Mouse (Mus musculus): ENCODE data around the gene Figla. TPM values are rescaled to one million over a fixed set of nuclear protein-coding genes. Genes with fewer than 3 reads are reported as not detected.
"Not testable (repeated sequence)": the region's sequence is repeated elsewhere in the genome, so short reads cannot be mapped to it uniquely, and the experiment has no call there.

The Figla gene
- total RNA-seq (2015) (not detected in 2 replicates), total RNA-seq (2017) (not detected in 2 replicates)

DNA sequence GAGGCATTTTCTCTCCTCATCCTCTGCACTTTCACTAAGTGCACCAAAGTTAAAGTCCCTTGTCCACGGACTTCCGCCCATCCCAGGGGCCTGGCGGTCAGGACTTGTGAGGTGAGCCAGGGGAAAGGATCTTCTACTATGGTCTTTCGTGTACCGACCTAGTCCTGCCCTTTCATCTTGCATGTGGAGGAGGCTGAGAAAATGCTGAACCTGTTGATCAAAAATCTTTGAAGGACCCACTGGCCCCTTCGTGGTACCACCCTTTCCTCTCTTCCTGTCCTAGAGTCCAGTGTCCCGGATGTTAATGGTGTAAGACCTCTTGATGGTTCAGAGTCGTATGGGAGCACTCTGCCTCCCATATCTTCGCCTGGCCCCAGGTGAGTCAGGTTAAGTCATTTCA, at the start of gene Figla:
Gene Figla (plus strand): TSS at position 301 of the 400 bp plus-strand sequence.
- ATAC-seq (ENCODE audit: poor library complexity, severe bottlenecking) = no peak

GRCm38 (mm10) chr6:85966686-85967085, 49.3 kb upstream of the Figla start:
- ATAC-seq (ENCODE audit: poor library complexity, severe bottlenecking) = no peak

DNA sequence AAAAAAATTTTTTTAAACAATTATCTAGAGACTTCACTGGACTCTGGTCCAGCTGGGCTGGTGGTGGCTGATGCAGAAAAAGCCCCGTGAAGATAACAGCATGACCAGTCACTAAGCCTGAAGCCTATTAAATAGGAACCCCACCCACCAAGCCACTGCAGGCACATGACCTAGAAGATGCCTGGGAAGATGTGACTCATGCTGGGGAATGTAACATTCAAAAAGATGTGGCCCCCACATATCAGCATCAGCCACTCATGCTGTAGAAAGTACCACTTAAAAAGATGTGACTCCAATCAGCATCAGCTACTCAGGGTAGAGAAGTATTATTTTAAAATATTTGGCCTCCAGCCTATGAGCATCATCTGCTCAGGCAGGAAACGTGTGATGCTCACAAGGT, 46.1 kb upstream of the Figla start:
- no peak for ATAC-seq (ENCODE audit: poor library complexity, severe bottlenecking)

GRCm38 (mm10) chr6:85972699-85973098, 43.3 kb upstream of the Figla start:
- ATAC-seq (ENCODE audit: poor library complexity, severe bottlenecking) = no peak

DNA sequence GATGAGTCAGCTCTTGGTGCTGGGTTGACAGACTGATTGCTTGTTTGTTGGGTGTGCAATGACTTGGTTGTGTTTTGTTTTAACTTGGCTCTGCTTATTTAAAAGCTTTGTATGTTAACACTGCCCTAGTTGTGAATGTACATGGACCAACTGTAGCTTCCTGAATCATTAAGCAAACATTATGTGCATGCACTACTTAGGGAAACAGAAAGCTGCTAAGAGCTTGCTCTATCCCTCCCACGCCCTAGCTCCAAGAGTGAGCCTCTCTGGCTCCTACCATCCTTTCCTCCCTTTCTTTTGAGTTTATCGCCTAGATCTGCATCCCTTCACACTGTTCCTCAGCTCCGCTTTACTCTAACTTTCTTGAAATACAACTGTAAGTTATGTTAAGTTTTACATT, 42.6 kb upstream of the Figla start:
- no peak for ATAC-seq (ENCODE audit: poor library complexity, severe bottlenecking)

DNA sequence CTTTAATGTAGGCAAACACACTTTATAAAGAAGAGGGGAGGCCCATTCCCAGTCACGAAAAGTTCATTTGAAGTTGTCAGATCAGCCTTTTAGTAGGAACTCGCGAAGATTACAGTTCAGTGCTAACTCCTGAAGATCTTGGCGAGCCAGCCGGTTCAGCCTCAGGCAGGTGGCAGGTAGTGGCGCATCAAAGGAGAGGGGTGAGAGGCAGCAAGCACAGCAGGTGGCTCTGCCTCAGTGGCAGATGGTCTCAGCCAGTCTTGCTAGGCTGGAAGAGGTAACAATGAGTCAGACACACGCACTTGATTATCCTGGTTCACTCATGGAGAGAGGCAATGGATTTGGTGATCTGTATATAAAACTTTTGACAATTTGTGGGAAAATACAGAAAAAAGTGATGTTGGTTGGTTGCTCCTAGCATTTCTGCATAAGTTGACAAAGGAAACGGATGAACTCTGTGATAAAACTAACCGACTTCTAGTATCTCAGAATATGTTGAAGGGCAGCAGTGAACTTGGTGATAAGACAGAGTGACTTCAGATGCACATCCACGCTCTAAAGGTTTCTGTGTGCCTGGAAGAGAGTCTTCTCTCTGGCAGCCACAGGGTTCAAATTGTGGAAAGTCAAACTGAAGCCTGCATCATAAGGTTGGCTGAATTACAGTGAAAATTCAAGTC, 40.9 kb upstream of the Figla start:
- ATAC-seq (ENCODE audit: poor library complexity, severe bottlenecking) = no peak

DNA sequence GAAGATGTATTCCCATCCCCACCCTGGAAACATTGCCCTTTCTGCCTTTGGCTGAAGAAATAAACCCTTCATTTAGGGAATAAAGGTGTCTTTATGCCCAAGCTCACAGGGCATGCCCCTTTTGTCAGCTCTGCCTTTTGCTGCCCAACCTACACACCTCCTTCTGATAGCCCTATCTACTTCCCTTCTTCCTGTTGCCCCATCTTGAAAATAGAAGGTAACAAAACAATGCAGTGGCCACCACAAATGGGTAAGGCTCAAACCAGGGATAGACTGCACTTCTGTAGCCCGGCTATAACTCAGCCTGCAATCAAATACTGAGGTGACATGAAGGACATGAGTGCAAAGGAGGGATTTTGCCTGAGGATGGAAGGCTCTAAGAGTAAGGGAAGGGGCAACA, 40.2 kb upstream of the Figla start:
- ATAC-seq (ENCODE audit: poor library complexity, severe bottlenecking) = no peak

- no peak for ATAC-seq (ENCODE audit: poor library complexity, severe bottlenecking)
These were observed 39.7 kb upstream of the Figla start for GRCm38 (mm10) chr6:85976242-85976641.

DNA sequence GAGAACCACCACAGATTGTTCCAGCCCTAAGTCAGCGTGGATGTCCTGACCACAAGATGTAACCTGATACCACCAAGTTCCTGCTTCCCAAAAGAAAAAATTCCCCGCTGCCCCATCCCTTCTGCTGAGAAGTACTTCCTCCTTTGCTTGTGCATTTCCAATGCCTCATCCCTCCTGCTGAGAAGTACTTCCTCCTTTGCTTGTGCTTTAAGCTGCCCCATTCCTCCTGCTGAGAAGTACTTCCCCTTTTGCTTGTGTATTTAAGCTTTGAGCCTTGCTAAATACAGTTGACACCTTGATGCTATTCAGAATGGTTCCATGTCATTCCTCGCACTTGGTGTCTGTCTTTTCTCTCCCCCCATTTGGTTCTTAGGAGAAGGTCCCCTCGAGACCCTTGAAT, 37.2 kb upstream of the Figla start:
- ATAC-seq (ENCODE audit: poor library complexity, severe bottlenecking) = not testable (repeated sequence)

DNA sequence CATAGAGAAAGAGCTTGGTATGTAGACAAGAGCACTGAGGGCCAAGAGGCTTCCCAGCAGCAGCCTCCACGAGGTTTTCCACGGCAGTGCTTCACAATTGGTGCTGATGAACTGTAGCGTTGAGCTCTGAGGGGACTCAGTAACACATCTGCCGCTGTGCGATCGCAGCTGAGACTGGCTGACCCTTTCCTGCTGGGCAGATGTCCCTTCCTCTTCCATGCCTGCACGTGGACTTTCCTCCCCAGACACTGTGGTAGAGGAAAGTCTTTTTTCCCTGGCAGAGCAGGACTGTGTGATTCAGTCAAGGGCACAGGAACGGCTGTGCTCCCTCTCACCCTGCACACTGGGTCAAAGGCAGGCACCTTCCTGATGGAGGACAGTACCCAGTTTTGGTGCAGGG, 31.6 kb upstream of the Figla start:
- ATAC-seq (ENCODE audit: poor library complexity, severe bottlenecking) = no peak

DNA sequence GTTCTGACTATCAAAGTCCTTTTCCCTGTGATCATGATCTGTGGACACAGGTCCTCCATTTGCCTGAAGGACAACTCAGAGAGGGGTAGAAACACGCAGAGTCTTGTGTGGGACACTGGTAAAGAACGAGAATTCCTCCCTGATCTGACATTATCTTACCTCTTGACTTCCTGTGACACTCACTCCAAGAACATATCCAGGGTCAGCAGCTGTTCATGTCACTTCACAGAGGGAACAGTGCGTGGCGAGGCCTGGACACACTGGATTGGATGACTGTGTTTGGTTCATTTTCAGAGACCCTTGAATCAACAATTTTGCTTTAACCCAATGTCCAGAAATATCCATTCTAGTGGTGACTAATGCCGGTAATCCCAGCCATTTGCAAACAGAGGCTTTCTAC, 26.4 kb upstream of the Figla start:
- ATAC-seq (ENCODE audit: poor library complexity, severe bottlenecking) = not testable (repeated sequence)

DNA sequence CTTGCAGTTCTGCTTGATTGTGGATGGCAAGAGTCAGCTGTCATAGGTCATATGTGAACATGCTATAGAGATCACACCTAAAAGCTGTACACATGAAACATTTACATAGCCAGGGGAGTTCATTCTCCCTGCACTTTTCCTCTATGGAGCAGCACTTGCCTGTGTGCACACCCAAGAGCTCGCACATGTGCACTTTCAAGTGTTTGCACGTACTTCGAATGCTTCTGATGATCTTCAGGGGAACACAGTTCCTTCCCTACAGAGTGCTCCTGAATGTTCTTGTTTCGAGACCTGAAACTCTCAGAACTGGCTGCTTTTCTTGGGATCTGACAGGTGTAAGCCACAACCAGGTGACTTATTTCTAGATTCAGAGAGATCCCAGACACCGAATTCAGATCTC, 25.2 kb upstream of the Figla start:
- ATAC-seq (ENCODE audit: poor library complexity, severe bottlenecking) = not testable (repeated sequence)

DNA sequence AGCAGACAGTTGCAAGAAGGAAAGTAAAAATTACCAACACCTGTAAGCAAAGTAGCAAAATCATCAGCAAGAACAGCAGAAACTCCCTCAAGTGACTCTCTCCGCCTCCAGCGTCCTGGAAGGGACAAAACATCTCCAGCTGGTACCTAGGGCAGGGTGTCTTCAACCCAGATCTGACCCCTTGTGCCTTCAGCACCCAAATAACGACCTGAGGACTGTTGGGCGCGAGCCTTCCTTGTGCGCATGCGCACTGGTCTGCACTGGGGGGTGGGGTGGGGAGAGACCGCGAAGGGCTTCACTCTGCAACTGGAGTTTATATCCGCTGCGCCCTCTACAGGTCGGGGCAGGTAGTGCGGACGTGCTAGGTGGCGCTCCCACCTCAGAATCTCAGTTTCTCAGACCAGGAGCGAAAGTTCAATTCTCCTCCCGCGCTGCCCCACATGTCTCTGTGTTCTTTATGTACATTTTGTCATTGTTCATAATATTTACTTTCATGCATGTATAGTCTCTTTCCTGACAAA, 12.5 kb upstream of the Figla start:
- no peak; the same call in 1 of the 2 replicates for ATAC-seq (ENCODE audit: poor library complexity, severe bottlenecking)

- ATAC-seq (ENCODE audit: poor library complexity, severe bottlenecking) = peak; percentile 99
These were observed 11.5 kb upstream of the Figla start for GRCm38 (mm10) chr6:86004271-86005148.

DNA sequence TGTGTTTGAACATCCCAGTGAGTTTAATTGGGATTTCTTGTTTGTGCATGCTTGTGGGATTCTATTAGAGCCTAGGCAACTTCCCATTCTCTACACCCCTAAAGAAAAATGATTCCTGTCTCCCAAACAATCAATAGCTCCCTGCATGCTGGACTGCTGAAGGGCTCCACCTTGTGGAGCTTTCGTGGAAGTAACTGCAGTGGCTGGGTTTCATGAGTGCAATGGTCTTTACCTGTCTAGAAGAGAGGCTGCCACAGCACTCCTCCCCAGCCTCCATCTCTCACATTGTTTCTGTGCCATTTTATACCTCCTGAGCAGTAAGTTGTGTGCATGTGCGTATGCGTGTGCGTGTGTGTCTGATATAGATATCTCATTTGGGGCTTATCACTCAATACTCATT, 6.0 kb upstream of the Figla start:
- peak; percentile 62 for ATAC-seq (ENCODE audit: poor library complexity, severe bottlenecking)

DNA sequence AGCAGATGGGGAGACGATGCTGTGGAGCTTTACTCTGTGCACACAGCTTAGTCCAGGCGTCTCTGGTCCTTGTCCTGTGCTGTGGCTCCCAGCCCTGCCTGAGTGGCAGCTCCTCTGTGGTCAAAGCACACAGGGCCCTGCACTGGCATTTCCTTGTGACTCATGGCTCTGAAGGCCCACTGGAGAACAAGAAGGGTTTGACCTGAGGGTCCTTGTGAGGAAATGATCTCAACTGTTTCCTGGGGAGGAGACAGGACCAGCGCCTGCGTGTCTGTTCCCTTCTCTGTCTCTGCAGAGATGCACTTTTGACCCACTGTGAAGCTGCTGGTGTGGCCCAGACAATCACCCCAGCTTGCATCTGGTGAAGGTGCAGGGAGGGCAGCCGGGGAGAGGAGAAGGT, 1.2 kb upstream of the Figla start:
- not testable (repeated sequence) for ATAC-seq (ENCODE audit: poor library complexity, severe bottlenecking)

- ATAC-seq (ENCODE audit: poor library complexity, severe bottlenecking) = no peak
These were observed 901 bp downstream of the Figla start for GRCm38 (mm10) chr6:86016793-86017350.

- no peak for ATAC-seq (ENCODE audit: poor library complexity, severe bottlenecking)
These were observed 3.7 kb downstream of the Figla start for GRCm38 (mm10) chr6:86019415-86020237.

GRCm38 (mm10) chr6:86020948-86021347, 5.0 kb downstream of the Figla start:
- ATAC-seq (ENCODE audit: poor library complexity, severe bottlenecking) = peak; percentile 82

- ATAC-seq (ENCODE audit: poor library complexity, severe bottlenecking) = no peak
These were observed 10.8 kb downstream of the Figla start for GRCm38 (mm10) chr6:86026632-86027292.
